Mouse (Mus musculus) left cerebral cortex, adult 2 months (tissue): Measurements from ENCODE around the gene Rpap2. TPM values are rescaled to one million over a fixed set of nuclear protein-coding genes. Genes with fewer than 3 reads are reported as not detected.
A peak's percentile ranks its signal among the peaks of the same experiment; 100 is the strongest.

Experiments used
- DNase-seq, 2 experiments: peaks; one replicate each; pipeline ENCODE4 v3.0.0; 2021 to 2022; ENCODE audit warnings: low spot score in 2 of 2, mixed read lengths in 1 of 2; ENCODE audit errors: extremely low spot score in 1 of 2
- H3K27ac ChIP-seq: fragments of 200-600 bp; 2 replicates; pipeline ENCODE4 v1.8.1; 2022
- H3K4me3 ChIP-seq: fragments of 200-600 bp; 2 replicates; pipeline ENCODE4 v1.8.1; 2022
- CTCF ChIP-seq: fragments of 200-600 bp; IDR thresholded peaks from 2 replicates; pipeline ENCODE4 v1.8.1; 2022; ENCODE audit warnings: antibody characterized with exemption, mild to moderate bottlenecking, moderate library complexity
- intact Hi-C: fragments of 180-260 bp; cut with DNase I; formaldehyde crosslinking; loops from one replicate; pipeline ENCODE4 v1.15.1; 2025
- total RNA-seq, 2 experiments: library from RNA; stranded (reverse); gene quantifications; 2 replicates each; pipeline ENCODE4 v1.2.3; 2021

The Rpap2 gene
- total RNA-seq, 2 experiments from 2014 or later: 22.4 to 23.5 TPM

- no peak for TF ChIP-seq CTCF
- peak overlapping the region; percentile 54 for H3K4me3 ChIP-seq
- intact Hi-C loops: no loop called here
- H3K27ac ChIP-seq: no peak overlapping the region
- DNase-seq: peak in 1 of 2 experiments; percentile 14
These were observed 91.3 kb downstream of the Rpap2 start for GRCm38 (mm10) chr5:107688499-107688866.

GRCm38 (mm10) chr5:107695019-107695418 is 97.8 kb downstream of the Rpap2 start:
- no peak for DNase-seq
- intact Hi-C loops: no loop called here
- no peak overlapping the region for H3K27ac ChIP-seq
- no peak overlapping the region for H3K4me3 ChIP-seq
- no peak for TF ChIP-seq CTCF

GRCm38 (mm10) chr5:107698888-107699287 is 101.7 kb downstream of the Rpap2 start:
- DNase-seq: no peak
- H3K4me3 ChIP-seq: no peak overlapping the region
- intact Hi-C loops: no loop called here
- no peak overlapping the region for H3K27ac ChIP-seq
- no peak for TF ChIP-seq CTCF

- TF ChIP-seq CTCF: no peak
- intact Hi-C loops: no loop called here
- no peak for DNase-seq
- Histone ChIP-seq H3K4me3 (no peak overlapping the region), H3K27ac (no peak overlapping the region)
These were observed 103.7 kb downstream of the Rpap2 start for GRCm38 (mm10) chr5:107700873-107701272.

GRCm38 (mm10) chr5:107701658-107702057 is 104.5 kb downstream of the Rpap2 start:
- no peak for TF ChIP-seq CTCF
- Histone ChIP-seq H3K27ac (no peak overlapping the region), H3K4me3 (no peak overlapping the region)
- intact Hi-C loops: no loop called here
- no peak for DNase-seq

- intact Hi-C loops: no loop called here
- Histone ChIP-seq H3K4me3 (no peak overlapping the region), H3K27ac (no peak overlapping the region)
- no peak for DNase-seq
- TF ChIP-seq CTCF: no peak
These were observed 106.1 kb downstream of the Rpap2 start for GRCm38 (mm10) chr5:107703207-107703763.

GRCm38 (mm10) chr5:107705756-107706155 is 108.6 kb downstream of the Rpap2 start:
- H3K27ac ChIP-seq: no peak overlapping the region
- no peak for TF ChIP-seq CTCF
- DNase-seq: no peak
- intact Hi-C loops: no loop called here
- no peak overlapping the region for H3K4me3 ChIP-seq

GRCm38 (mm10) chr5:107706262-107706661 is 109.1 kb downstream of the Rpap2 start:
- no peak for TF ChIP-seq CTCF
- intact Hi-C loops: no loop called here
- DNase-seq: no peak
- Histone ChIP-seq H3K4me3 (no peak overlapping the region), H3K27ac (no peak overlapping the region)

GRCm38 (mm10) chr5:107708124-107708797 is 111.1 kb downstream of the Rpap2 start:
- TF ChIP-seq CTCF: no peak
- no peak for DNase-seq
- intact Hi-C loops: no loop called here
- Histone ChIP-seq H3K4me3 (no peak overlapping the region), H3K27ac (no peak overlapping the region)

Other genes with a start within 250 kb of the Rpap2 start
- gene Ephx4, start 194.6 kb upstream of the Rpap2 start, total RNA-seq: 10 to 100 TPM; 81.8 to 92.1 TPM
- under 1 TPM in 1 of 2 experiments, not detected in 1; 0.33 TPM for gene Lpcat2b, start 165.8 kb upstream of the Rpap2 start, total RNA-seq
- 100 to 1,000 TPM; 161 to 177 TPM for gene Btbd8, start 159.4 kb upstream of the Rpap2 start, total RNA-seq
- gene Gm42669, start 89.8 kb upstream of the Rpap2 start, total RNA-seq: under 1 TPM; 0.18 to 0.42 TPM
- gene 1700028K03Rik, start 62.7 kb upstream of the Rpap2 start, total RNA-seq: 1 to 10 TPM in 1 of 2 experiments, under 1 TPM in 1; 0.68 to 1.3 TPM
- gene Glmn, start 515 bp downstream of the Rpap2 start, total RNA-seq: 10 to 100 TPM; 22.4 TPM
- gene Gfi1, start 128.7 kb downstream of the Rpap2 start, total RNA-seq: not detected
- gene Ube2d2b, start 232.7 kb downstream of the Rpap2 start, total RNA-seq: not detected